Mouse (Mus musculus): ENCODE measurements around the gene Carnmt1. TPM values are rescaled to one million over a fixed set of nuclear protein-coding genes. Genes with fewer than 3 reads are reported as not detected.

Gene Carnmt1
- total RNA-seq (2021), result 10 to 100 TPM; 26.9 to 27.9 TPM
- long read RNA-seq, experiment 1, full-length matches to known transcripts, result 84 of 104 reads
- long read RNA-seq, experiment 1, partial matches to known transcripts, result 2 of 104 reads
- long read RNA-seq, experiment 1, other reads (novel, unspliced or antisense), result 18 of 104 reads
- long read RNA-seq, experiment 2, full-length matches to known transcripts, result 15 of 20 reads
- long read RNA-seq, experiment 2, partial matches to known transcripts, result 0 of 20 reads
- long read RNA-seq, experiment 2, other reads (novel, unspliced or antisense), result 5 of 20 reads

DNA sequence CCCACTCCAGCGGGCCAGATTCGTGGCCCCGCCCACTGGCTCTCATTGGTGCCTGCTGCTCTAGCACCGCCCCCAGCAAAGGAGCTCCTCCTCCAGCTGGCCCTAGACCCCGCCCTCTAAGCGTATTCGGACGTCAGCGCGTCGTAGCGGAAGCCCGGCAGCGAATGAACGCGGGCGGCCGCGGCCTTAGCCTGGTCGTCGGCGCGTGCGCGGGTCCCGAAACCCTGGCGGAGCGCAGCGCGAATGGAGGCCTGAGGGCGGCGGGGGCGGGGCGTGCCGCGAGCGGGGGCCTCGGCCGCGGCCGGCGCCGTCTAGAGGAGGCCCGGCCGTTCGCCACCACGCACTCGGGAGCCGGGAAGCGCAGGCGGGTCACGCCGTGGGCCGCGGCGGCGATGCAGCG lies at the start of gene Carnmt1:
Carnmt1 (plus strand) TSS at position 157 of the 400 bp plus-strand sequence.
- peak; percentile 99 for DNase-seq

- no peak for DNase-seq
Measured at GRCm38 (mm10) chr19:18623894-18624293, 46.7 kb upstream of the Carnmt1 start.

GRCm38 (mm10) chr19:18629589-18629988 lies 41.0 kb upstream of the Carnmt1 start:
- peak; percentile 20 to 45 for DNase-seq

GRCm38 (mm10) chr19:18630221-18631119 lies 40.1 kb upstream of the Carnmt1 start:
- DNase-seq, result peak; percentile 46 to 60

GRCm38 (mm10) chr19:18631161-18631643 lies 39.4 kb upstream of the Carnmt1 start:
- DNase-seq, result peak; percentile 74 to 87

DNA sequence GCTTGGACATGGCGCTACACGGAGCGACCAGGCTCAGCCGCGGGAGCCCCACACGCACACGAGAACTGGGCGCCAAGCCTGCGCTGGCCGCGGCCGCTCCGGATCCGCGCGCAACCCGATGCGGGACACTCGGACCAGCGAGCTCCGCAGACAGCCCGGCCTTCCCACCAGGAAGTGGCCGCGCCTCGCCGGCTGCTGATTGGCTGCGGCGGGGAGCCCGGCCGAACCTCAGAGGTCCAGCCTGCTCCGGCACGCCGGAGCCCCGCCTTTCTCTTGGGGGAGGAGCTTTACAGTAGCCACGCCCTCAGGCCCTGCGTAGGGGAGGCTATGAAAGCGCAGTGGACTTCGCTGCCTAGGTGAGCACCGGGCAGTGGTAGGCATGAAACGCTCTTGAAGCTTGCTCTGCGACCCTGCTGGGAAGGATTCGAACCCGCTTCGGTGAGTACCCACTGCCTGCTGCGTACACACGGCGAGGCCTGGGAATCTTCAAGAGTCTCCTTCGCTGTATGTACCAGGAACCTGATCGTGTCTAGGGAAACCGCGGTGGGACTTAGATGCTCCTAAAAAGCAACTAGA lies 38.8 kb upstream of the Carnmt1 start, which contains the start of the genes Ostf1 and Nmrk1:
Ostf1 (minus strand) TSS at position 180 of the 576 bp plus-strand sequence.
Nmrk1 (plus strand) TSS at position 307 of the 576 bp plus-strand sequence.
- DNase-seq, result peak; percentile 99

GRCm38 (mm10) chr19:18632231-18633185 lies 38.1 kb upstream of the Carnmt1 start:
- no peak for DNase-seq

GRCm38 (mm10) chr19:18637954-18638353 lies 32.6 kb upstream of the Carnmt1 start:
- no peak for DNase-seq

- no peak for DNase-seq
Measured at GRCm38 (mm10) chr19:18638949-18639348, 31.6 kb upstream of the Carnmt1 start.

- DNase-seq, result peak in 1 of 2 experiments; percentile 15
Measured at GRCm38 (mm10) chr19:18639552-18639951, 31.0 kb upstream of the Carnmt1 start.

DNA sequence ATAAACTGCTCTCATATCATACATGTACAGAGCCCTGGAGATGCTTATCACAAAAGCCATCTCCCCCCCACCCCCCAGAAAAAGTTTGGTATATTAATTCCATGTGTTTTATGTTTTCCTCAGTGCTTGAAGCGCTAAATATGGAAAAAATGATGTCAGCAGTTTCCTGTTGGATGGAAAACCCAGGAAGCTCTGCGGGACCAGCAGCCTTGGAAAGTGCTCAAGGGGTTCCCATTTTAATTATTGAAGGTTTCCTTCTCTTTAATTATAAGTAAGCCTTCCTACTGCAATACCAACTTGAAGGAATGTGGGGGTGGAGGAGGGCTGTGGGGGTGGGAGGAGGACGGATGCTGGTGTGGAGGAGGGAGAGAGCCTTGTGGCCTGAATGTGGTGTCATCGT lies 29.6 kb upstream of the Carnmt1 start:
- DNase-seq, result no peak

GRCm38 (mm10) chr19:18643411-18643810 lies 27.2 kb upstream of the Carnmt1 start:
- no peak for DNase-seq

DNA sequence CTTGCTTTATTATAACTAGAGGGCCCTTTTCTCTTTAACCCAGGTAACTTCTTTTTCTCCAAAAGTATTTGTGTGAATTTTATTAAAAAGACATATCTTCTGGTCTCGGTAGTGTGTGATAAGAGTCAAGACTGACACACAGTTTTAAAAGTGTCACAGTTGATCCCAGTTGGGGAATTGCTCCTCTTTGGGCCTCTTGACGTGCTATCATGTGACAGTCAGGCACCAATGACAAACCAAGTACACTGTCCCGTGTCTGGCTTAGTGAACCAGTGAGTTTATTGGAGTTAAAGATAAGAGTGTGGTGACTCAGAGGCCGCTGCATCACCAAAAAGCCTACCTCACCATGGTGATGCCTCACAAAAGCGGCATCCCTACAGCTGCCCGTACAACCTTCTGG lies 26.5 kb upstream of the Carnmt1 start:
- DNase-seq, result no peak

DNA sequence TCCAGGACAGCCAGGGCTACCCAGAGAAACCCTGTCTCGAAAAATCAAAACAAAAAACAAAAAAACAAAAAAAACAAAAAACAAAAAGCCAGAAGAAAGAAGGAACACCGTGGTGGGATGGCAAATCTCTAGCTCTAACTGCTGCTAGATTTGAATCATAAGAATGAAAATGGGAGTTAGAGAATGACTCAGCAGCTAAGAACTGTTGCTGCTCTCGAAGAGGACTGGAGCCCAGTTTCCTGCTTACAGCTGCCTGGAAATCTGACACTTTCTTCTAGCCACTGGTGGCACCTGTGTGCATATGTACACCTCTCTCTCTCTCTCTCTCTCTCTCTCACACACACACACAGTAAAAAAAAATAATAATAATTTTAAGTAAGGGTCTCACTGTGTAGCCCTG lies 24.2 kb upstream of the Carnmt1 start:
- no peak for DNase-seq

DNA sequence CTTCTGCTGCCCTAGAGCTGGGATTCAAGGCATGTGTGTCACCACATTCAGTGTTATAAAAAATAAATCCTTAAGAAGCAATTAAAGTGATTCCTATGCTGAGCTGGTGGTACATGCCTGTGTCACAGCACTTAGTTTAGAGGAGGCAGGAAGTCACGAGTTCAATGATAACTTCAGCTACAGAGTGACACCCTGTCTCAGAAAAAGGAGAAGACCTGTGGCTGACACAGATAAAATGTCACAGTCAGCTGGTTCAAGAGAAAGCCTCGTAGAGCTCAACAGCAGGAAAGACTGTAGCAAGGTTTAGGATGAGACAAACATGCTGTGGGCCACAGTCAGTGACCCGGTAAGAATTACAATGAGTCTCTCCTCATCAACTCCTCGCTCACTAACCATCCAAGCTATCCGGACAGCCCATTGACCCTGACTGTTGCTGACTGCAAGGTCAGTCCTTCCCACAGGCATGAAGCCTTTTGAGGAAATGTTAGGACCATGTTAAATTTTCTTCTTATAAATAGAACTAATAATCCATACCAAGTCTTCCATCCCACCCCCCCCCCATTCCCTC lies 23.6 kb upstream of the Carnmt1 start:
- DNase-seq, result peak; percentile 47 to 54

- DNase-seq, result no peak
Measured at GRCm38 (mm10) chr19:18647775-18648557, 22.6 kb upstream of the Carnmt1 start.

GRCm38 (mm10) chr19:18648558-18648945 lies 22.0 kb upstream of the Carnmt1 start:
- DNase-seq, result no peak

DNA sequence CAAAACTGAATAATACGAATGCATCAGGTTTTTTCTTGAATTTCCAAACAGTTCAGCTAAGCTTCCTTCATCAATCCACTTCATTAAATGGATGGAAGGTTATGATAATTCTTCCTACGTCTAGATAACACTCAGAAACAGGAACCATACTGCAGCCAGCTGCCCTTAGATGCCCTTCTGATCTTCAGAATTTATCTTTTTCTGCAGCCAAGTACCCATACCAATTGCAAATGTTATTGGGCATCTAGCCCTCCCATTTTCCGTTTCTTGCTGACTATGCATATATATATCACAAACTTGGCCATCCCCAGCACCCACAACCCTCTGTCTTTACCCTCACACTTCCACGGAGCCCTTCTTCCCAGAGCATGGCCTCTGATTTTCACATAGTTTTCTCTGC lies 20.6 kb upstream of the Carnmt1 start:
- DNase-seq, result no peak

- DNase-seq, result no peak
Measured at GRCm38 (mm10) chr19:18650473-18650872, 20.1 kb upstream of the Carnmt1 start.

DNA sequence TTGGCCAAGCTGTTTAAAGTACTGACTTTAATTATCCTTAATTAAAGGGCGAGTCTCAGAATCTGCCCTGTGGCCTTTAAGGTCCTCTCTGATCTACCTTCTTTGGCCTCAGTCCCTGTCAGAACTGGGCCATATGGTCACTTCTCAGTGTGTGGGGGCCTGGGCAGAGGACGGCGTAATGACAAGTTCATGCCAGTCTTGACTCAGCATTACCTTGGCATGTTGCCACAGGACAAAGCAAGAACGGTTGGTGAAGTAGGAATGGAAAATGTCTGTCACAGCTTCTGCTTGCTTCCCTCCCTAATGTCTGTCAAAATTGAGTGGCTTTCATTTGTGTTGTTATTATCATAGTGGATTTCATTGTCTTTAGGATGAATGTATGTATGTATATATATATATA lies 18.0 kb upstream of the Carnmt1 start:
- DNase-seq, result peak; percentile 72 to 73
